In the genomic region with DNA sequence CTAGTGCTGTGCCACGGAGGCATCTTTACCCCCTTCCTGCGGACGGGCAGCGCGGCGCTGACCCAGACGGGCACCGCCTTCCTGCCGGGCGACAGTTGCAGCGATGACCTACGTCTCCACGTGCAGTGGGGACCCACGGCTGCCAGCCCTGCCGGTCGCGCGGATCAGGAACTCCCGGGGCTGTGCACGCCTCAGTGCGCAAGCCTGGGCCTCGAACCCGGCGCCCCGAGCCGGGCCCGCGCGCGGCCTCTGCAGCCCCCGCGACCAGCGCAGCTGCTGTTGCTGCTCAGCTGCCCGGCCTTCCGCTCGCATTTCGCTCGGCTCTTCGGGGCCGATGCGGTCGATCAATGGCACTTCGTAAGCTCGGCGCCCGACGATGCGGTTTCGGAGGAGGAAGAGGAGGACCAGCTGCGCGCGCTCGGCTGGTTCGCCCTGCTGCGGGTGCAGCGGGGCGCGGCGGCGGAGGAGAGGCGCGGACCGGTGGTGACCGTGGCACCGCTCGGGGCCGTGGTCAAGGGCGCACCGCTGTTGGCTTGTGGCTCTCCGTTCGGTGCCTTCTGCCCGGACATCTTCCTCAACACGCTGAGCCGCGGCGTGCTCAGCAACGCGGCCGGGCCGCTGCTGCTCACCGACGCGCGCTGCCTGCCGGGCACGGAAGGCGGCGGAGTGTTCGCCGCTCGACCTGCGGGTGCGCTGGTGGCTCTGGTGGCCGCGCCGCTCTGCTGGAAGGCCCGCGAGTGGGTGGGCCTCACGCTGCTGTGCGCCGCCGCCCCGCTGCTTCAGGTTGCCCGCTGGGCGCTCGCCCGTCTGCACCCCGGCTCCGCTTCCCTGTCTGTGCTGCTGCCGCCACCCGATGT, we compare ENCODE assay signal across 8 mouse cellular contexts. TPM values are rescaled to one million over a fixed set of nuclear protein-coding genes. Genes with fewer than 3 reads are reported as not detected.
DNase-seq lines count a peak whose midpoint lies in the region; ATAC-seq and TF ChIP-seq lines count a peak whose summit lies in the region.

No protein-coding gene starts in this region.

- no peaks in the 10 kb centered on the region for H3K27me3 ChIP-seq in lung, postnatal 0 days (replicated peaks; ENCODE audit: insufficient read depth, low read length)
- no peaks in the 10 kb centered on the region for H3K27me3 ChIP-seq in forebrain, embryonic 15.5 days
- H3K27me3 ChIP-seq in limb, embryonic 13.5 days = no peaks in the 10 kb centered on the region
- H3K27me3 ChIP-seq in neural tube, embryonic 11.5 days (ENCODE audit: control insufficient read depth, insufficient read depth, low read length) = no peaks in the 10 kb centered on the region

- H3K4me2 ChIP-seq in lung, postnatal 0 days (replicated peaks; ENCODE audit: low read depth, low read length) = peak overlapping the region; percentile 100
- peak overlapping the region; percentile 100 for H3K4me2 ChIP-seq in forebrain, embryonic 15.5 days (replicated peaks)
- peak overlapping the region; percentile 100 for H3K4me2 ChIP-seq in limb, embryonic 13.5 days (replicated peaks)
- H3K4me2 ChIP-seq in neural tube, embryonic 11.5 days (ENCODE audit: low read depth) = peak overlapping the region; percentile 100

- TF ChIP-seq EP300 in lung, postnatal 0 days (IDR thresholded peaks at IDR 0.05) = no peak

- H3K9me3 ChIP-seq in lung, postnatal 0 days (ENCODE audit: low read length) = no peaks in the 10 kb centered on the region
- H3K9me3 ChIP-seq in forebrain, embryonic 15.5 days = no peaks in the 10 kb centered on the region
- H3K9me3 ChIP-seq in limb, embryonic 13.5 days = no peaks in the 10 kb centered on the region
- no peaks in the 10 kb centered on the region for H3K9me3 ChIP-seq in neural tube, embryonic 11.5 days (ENCODE audit: control insufficient read depth, low read length)

- peak overlapping the region; percentile 93 for H3K4me3 ChIP-seq in lung, postnatal 0 days (ENCODE audit: low read depth, low read length)
- peak overlapping the region; percentile 64 for H3K4me3 ChIP-seq in forebrain, embryonic 15.5 days
- H3K4me3 ChIP-seq in limb, embryonic 13.5 days = peak overlapping the region; percentile 99
- H3K4me3 ChIP-seq in neural tube, embryonic 11.5 days (ENCODE audit: low read depth, low read length) = peak overlapping the region; percentile 85

- H3K9ac ChIP-seq in lung, postnatal 0 days (replicated peaks; ENCODE audit: low read depth) = peak overlapping the region; percentile 66
- H3K9ac ChIP-seq in forebrain, embryonic 15.5 days (replicated peaks) = peak overlapping the region; percentile 56
- peak overlapping the region; percentile 91 for H3K9ac ChIP-seq in limb, embryonic 13.5 days
- peak overlapping the region; percentile 63 for H3K9ac ChIP-seq in neural tube, embryonic 11.5 days (ENCODE audit: low read length)

- 2% methylated on average over 81 of the region's 111 CpGs for WGBS in lung, postnatal 0 days
- WGBS in forebrain, embryonic 15.5 days = under 1% methylated on average over 97 of the region's 111 CpGs
- under 1% methylated on average over 108 of the region's 111 CpGs for WGBS in limb, embryonic 13.5 days
- WGBS in neural tube, embryonic 11.5 days = 1% methylated on average over 92 of the region's 111 CpGs

- TF ChIP-seq CTCF in lung, postnatal 0 days (IDR thresholded peaks at IDR 0.05) = 0 out of 2 replicates have a peak, but pooled peaks have one; percentile 1

- H3K27ac ChIP-seq in lung, postnatal 0 days (ENCODE audit: low read length) = no peak overlapping the region
- peak overlapping the region; percentile 63 for H3K27ac ChIP-seq in forebrain, embryonic 15.5 days (replicated peaks)
- no peak overlapping the region for H3K27ac ChIP-seq in limb, embryonic 13.5 days
- H3K27ac ChIP-seq in neural tube, embryonic 11.5 days (ENCODE audit: low read depth, low read length) = no peak overlapping the region

- DNase-seq in adrenal gland, adult 2 months = peak; percentile 50
- DNase-seq in adrenal gland, adult 8-10 months = no peak
- DNase-seq in lung, postnatal 0 days (ENCODE audit: low spot score) = peak; percentile 11
- DNase-seq in lung, postnatal 25 days (ENCODE audit: low spot score) = no peak
- peak; percentile 28 for DNase-seq in neural tube, embryonic 11.5 days (ENCODE audit: low spot score)
- no peak for DNase-seq in layer of hippocampus, adult 8-10 months (ENCODE audit: low spot score in 2 of 2)

- peaks cover 17% of the 10 kb centered on the region; the same call in 1 of the 2 replicates for H3K36me3 ChIP-seq in lung, postnatal 0 days (ENCODE audit: insufficient read depth, low read length)
- H3K36me3 ChIP-seq in forebrain, embryonic 15.5 days = peaks cover 21% of the 10 kb centered on the region
- peaks cover 50% of the 10 kb centered on the region for H3K36me3 ChIP-seq in limb, embryonic 13.5 days
- H3K36me3 ChIP-seq in neural tube, embryonic 11.5 days (ENCODE audit: control insufficient read depth, insufficient read depth, low read length) = peaks cover 8% of the 10 kb centered on the region

- ATAC-seq in lung, postnatal 0 days = peak; percentile 52
- ATAC-seq in forebrain, embryonic 15.5 days (replicated peaks) = peak; percentile 1; the same call in 1 of the 2 replicates
- ATAC-seq in limb, embryonic 13.5 days (ENCODE audit: low FRiP score, low read depth) = no peak; the same call in 1 of the 2 replicates
- peak; percentile 51 for ATAC-seq in neural tube, embryonic 11.5 days (ENCODE audit: insufficient read depth, low FRiP score, low TSS enrichment)

- peaks cover 8% of the 10 kb centered on the region; the same call in 1 of the 2 replicates for H3K4me1 ChIP-seq in lung, postnatal 0 days (ENCODE audit: insufficient read depth, low read depth, low read length)
- H3K4me1 ChIP-seq in forebrain, embryonic 15.5 days = peaks cover 18% of the 10 kb centered on the region
- peaks cover 17% of the 10 kb centered on the region for H3K4me1 ChIP-seq in limb, embryonic 13.5 days
- peaks cover 11% of the 10 kb centered on the region for H3K4me1 ChIP-seq in neural tube, embryonic 11.5 days (ENCODE audit: control insufficient read depth, insufficient read depth, low read length)

RNA-seq across cellular contexts. Expression of gene Tysnd1, which starts 0.6 kb away (rescaled TPM):
- total RNA-seq in adrenal gland, adult 2 months (2021) = 100 to 1,000 TPM in 1 of 2 experiments, 10 to 100 TPM in 1; 85.9 to 147 TPM
- polyA plus RNA-seq in adrenal gland, adult 2 months (2012; rRNA removed) = 548 and 593 TPM in 2 replicates
- total RNA-seq in adrenal gland, adult 8-10 months (2022) = 100 to 1,000 TPM in 2 of 4 experiments, 10 to 100 TPM in 2; 58.1 to 133 (median 96.3) TPM
- 18.3 and 20.8 TPM in 2 replicates for polyA plus RNA-seq in lung, postnatal 0 days (2015; fragmentation: Nextera tagmentation; extraction: Ambion mirVana)
- polyA plus RNA-seq in forebrain, embryonic 15.5 days (2015; fragmentation: Nextera tagmentation; extraction: Ambion mirVana) = 28.2 and 32.7 TPM in 2 replicates
- polyA plus RNA-seq in limb, embryonic 13.5 days (2015; fragmentation: Nextera tagmentation; extraction: Ambion mirVana) = 29.1 and 30.9 TPM in 2 replicates
- polyA plus RNA-seq in neural tube, embryonic 11.5 days (2014; fragmentation: Nextera tagmentation; extraction: Ambion mirVana) = 35.5 and 35.7 TPM in 2 replicates
- 10 to 100 TPM; 20.2 to 22.9 (median 20.8) TPM for total RNA-seq in layer of hippocampus, adult 8-10 months (2022)

RNA-seq across cellular contexts. Expression of gene Sar1a, which starts 15.8 kb away (rescaled TPM):
- total RNA-seq in adrenal gland, adult 2 months (2021) = 100 to 1,000 TPM; 199 to 205 TPM
- 113 and 119 TPM in 2 replicates for polyA plus RNA-seq in adrenal gland, adult 2 months (2012; rRNA removed)
- total RNA-seq in adrenal gland, adult 8-10 months (2022) = 100 to 1,000 TPM; 192 to 224 (median 209) TPM
- 184 and 185 TPM in 2 replicates for polyA plus RNA-seq in lung, postnatal 0 days (2015; fragmentation: Nextera tagmentation; extraction: Ambion mirVana)
- polyA plus RNA-seq in forebrain, embryonic 15.5 days (2015; fragmentation: Nextera tagmentation; extraction: Ambion mirVana) = 213 and 219 TPM in 2 replicates
- 291 and 292 TPM in 2 replicates for polyA plus RNA-seq in limb, embryonic 13.5 days (2015; fragmentation: Nextera tagmentation; extraction: Ambion mirVana)
- polyA plus RNA-seq in neural tube, embryonic 11.5 days (2014; fragmentation: Nextera tagmentation; extraction: Ambion mirVana) = 252 and 255 TPM in 2 replicates
- 100 to 1,000 TPM; 118 to 126 (median 121) TPM for total RNA-seq in layer of hippocampus, adult 8-10 months (2022)

RNA-seq across cellular contexts. Expression of gene Aifm2, which starts 19.1 kb away (rescaled TPM):
- 100 to 1,000 TPM; 226 to 406 TPM for total RNA-seq in adrenal gland, adult 2 months (2021)
- 209 and 255 TPM in 2 replicates for polyA plus RNA-seq in adrenal gland, adult 2 months (2012; rRNA removed)
- total RNA-seq in adrenal gland, adult 8-10 months (2022) = 100 to 1,000 TPM; 185 to 376 (median 281) TPM
- polyA plus RNA-seq in lung, postnatal 0 days (2015; fragmentation: Nextera tagmentation; extraction: Ambion mirVana) = 15.3 and 15.8 TPM in 2 replicates
- polyA plus RNA-seq in forebrain, embryonic 15.5 days (2015; fragmentation: Nextera tagmentation; extraction: Ambion mirVana) = 5.2 and 6.7 TPM in 2 replicates
- polyA plus RNA-seq in limb, embryonic 13.5 days (2015; fragmentation: Nextera tagmentation; extraction: Ambion mirVana) = 15.1 and 15.9 TPM in 2 replicates
- 11.8 and 12.8 TPM in 2 replicates for polyA plus RNA-seq in neural tube, embryonic 11.5 days (2014; fragmentation: Nextera tagmentation; extraction: Ambion mirVana)
- 10 to 100 TPM in 1 of 4 experiments, 1 to 10 TPM in 3; 9.4 to 11.2 (median 9.4) TPM for total RNA-seq in layer of hippocampus, adult 8-10 months (2022)

RNA-seq across cellular contexts. Expression of gene Ppa1, which starts 47.6 kb away (rescaled TPM):
- 100 to 1,000 TPM; 146 to 317 TPM for total RNA-seq in adrenal gland, adult 2 months (2021)
- polyA plus RNA-seq in adrenal gland, adult 2 months (2012; rRNA removed) = 26.4 and 29.9 TPM in 2 replicates
- 100 to 1,000 TPM in 2 of 4 experiments, 10 to 100 TPM in 2; 70.0 to 114 (median 96.9) TPM for total RNA-seq in adrenal gland, adult 8-10 months (2022)
- polyA plus RNA-seq in lung, postnatal 0 days (2015; fragmentation: Nextera tagmentation; extraction: Ambion mirVana) = 39.8 and 40.1 TPM in 2 replicates
- polyA plus RNA-seq in forebrain, embryonic 15.5 days (2015; fragmentation: Nextera tagmentation; extraction: Ambion mirVana) = 243 and 249 TPM in 2 replicates
- 208 and 209 TPM in 2 replicates for polyA plus RNA-seq in limb, embryonic 13.5 days (2015; fragmentation: Nextera tagmentation; extraction: Ambion mirVana)
- polyA plus RNA-seq in neural tube, embryonic 11.5 days (2014; fragmentation: Nextera tagmentation; extraction: Ambion mirVana) = 283 and 285 TPM in 2 replicates
- 100 to 1,000 TPM in 3 of 4 experiments, 10 to 100 TPM in 1; 98.3 to 113 (median 102) TPM for total RNA-seq in layer of hippocampus, adult 8-10 months (2022)

Comparison
In these comparisons a context has a peak if more than half of its experiments do, and no peak if none do; other contexts are left out.
1. DNase-seq: peak in adrenal gland, adult 2 months (single experiment), lung, postnatal 0 days (single experiment) and neural tube, embryonic 11.5 days (single experiment); none in adrenal gland, adult 8-10 months (single experiment), lung, postnatal 25 days (single experiment) and layer of hippocampus, adult 8-10 months (0 of 2).
2. RNA of gene Tysnd1, which starts 0.6 kb away (polyA plus RNA-seq): 548 to 593 TPM in adrenal gland, adult 2 months; 35.5 to 35.7 TPM in neural tube, embryonic 11.5 days, 29.1 to 30.9 TPM in limb, embryonic 13.5 days, 28.2 to 32.7 TPM in forebrain, embryonic 15.5 days and 18.3 to 20.8 TPM in lung, postnatal 0 days; every median in the first group is over 10 times any median in the second.
3. RNA of gene Aifm2, which starts 19.1 kb away (polyA plus RNA-seq): 209 to 255 TPM in adrenal gland, adult 2 months; 15.1 to 15.9 TPM in limb, embryonic 13.5 days, 15.3 to 15.8 TPM in lung, postnatal 0 days, 11.8 to 12.8 TPM in neural tube, embryonic 11.5 days and 5.2 to 6.7 TPM in forebrain, embryonic 15.5 days; every median in the first group is over 10 times any median in the second.
4. Peak in every context shown above with its lines, with median percentiles within 50 percentile points of each other: H3K4me2 ChIP-seq, H3K4me3 ChIP-seq and H3K9ac ChIP-seq.